Mouse (Mus musculus) embryonic facial prominence, embryonic 11.5 days (tissue): ENCODE measurements at regions not wholly inside any gene's neighbourhood (a gene's known extent, or its start where the extent isn't known, plus 50 kb on each side); places are given as distances from the start of the nearest gene placed in this dataset.

Experiments
- ATAC-seq: fragments of 200-750 bp; cut with Nextera tagmentation; replicated peaks from 2 replicates; pipeline ENCODE4 v1.8.0; 2017; ENCODE audit warnings: low read depth; ENCODE audit not compliant: insufficient number of reproducible peaks, low FRiP score, low TSS enrichment
- DNase-seq: peaks from one replicate; pipeline ENCODE4 v3.0.0-alpha.2; 2015; ENCODE audit warnings: low spot score
- H3K27ac ChIP-seq: fragments of 300-500 bp; sonication (generic); replicated peaks from 2 replicates; pipeline ENCODE4 v1.5.1; 2014; ENCODE audit warnings: mild to moderate bottlenecking, low read depth, low read length, control low read depth
- H3K27me3 ChIP-seq: fragments of 300-500 bp; sonication (generic); 2 replicates; pipeline ENCODE4 v1.6.1; 2014; ENCODE audit warnings: mild to moderate bottlenecking, low read length, moderate library complexity, mixed read lengths; ENCODE audit not compliant: control insufficient read depth, insufficient read depth
- H3K36me3 ChIP-seq: fragments of 300-500 bp; sonication (generic); replicated peaks from 2 replicates; pipeline ENCODE4 v1.6.1; 2014; ENCODE audit warnings: low read depth, mild to moderate bottlenecking, low read length, moderate library complexity, mixed read lengths; ENCODE audit not compliant: control insufficient read depth, insufficient read depth
- H3K4me1 ChIP-seq: fragments of 300-500 bp; sonication (generic); 2 replicates; pipeline ENCODE4 v1.6.1; 2014; ENCODE audit warnings: low read length, mixed read lengths; ENCODE audit not compliant: control insufficient read depth, insufficient read depth
- H3K4me2 ChIP-seq: fragments of 300-500 bp; sonication (generic); 2 replicates; pipeline ENCODE4 v1.6.1; 2014; ENCODE audit warnings: low read depth, mild to moderate bottlenecking, control low read depth, low read length, moderate library complexity
- H3K4me3 ChIP-seq: fragments of 300-500 bp; sonication (generic); 2 replicates; pipeline ENCODE4 v1.5.1; 2014; ENCODE audit warnings: low read depth, low read length, control low read depth
- H3K9ac ChIP-seq: fragments of 300-500 bp; sonication (generic); replicated peaks from 2 replicates; pipeline ENCODE4 v1.6.1; 2014; ENCODE audit warnings: mild to moderate bottlenecking, control low read depth, low read length
- H3K9me3 ChIP-seq: fragments of 300-500 bp; sonication (generic); replicated peaks from 2 replicates; pipeline ENCODE4 v1.6.1; 2016; ENCODE audit warnings: mild to moderate bottlenecking, low read length, inconsistent platforms, mixed read lengths; ENCODE audit not compliant: control insufficient read depth
- WGBS: fragments of 180-500 bp; shearing (Covaris S2); extraction: QIAGEN DNeasy Blood & Tissue Kit; methylation state at CpG from one replicate; pipeline ENCODE4 v1.1.7; 2014; 5-methylcytosine and 5-hydroxymethylcytosine counted together

DNA sequence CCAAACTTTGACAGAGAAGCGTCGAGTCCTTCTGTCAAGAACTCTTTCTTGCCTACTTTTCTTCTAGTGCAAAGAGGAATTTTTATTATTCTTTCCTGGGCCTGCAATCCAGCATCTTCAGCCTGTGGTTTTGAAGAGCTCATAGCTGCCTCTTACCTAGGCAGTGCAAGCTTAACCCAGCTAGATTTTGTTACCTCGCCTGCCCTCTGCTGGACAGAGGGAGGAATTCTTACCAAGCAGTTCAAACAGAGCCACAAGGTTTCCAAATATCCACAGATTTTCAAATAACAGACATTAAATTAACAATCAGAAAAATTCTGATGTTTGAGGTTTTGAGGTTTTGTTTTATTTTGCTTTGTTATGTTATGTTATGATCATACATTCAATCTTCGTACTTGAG, 84.1 kb upstream of the Fam204a start:
- Histone ChIP-seq H3K27me3 (no peaks in the 10 kb centered on the region), H3K9me3 (no peaks in the 10 kb centered on the region), H3K36me3 (no peaks in the 10 kb centered on the region), H3K4me2 (no peak overlapping the region), H3K4me1 (no peaks in the 10 kb centered on the region), H3K9ac (no peak overlapping the region), H3K4me3 (no peak overlapping the region), H3K27ac (no peak overlapping the region)
- ATAC-seq (no peak), DNase-seq (peak; percentile 89)
- 21% methylated on average over 4 of the region's 4 CpGs for WGBS

DNA sequence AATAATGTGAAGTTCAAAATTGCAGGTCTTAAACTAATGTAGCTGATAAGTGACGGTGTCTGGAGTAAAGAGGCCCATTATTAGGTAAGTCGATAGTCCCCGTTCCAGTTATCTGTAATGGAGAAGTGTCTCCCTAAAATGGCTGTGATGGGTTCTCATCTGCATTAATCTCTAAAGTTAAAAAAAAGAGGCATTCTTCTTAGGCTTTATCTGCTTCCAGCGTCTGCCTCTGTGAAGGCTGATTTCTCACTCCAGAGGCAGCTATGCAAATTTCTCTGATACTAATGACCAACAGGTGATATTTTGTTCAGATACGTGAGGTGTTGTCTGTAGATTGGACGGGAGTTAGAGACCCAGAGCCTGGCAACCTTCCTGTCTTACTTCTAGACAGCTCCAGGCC, 75.9 kb upstream of the Fam204a start:
- no peak overlapping the region for H3K9ac ChIP-seq
- H3K4me3 ChIP-seq = no peak overlapping the region
- DNase-seq (no peak), ATAC-seq (no peak)
- no peaks in the 10 kb centered on the region for H3K27me3 ChIP-seq
- WGBS = 56% methylated on average over 6 of the region's 6 CpGs
- H3K36me3 ChIP-seq = no peaks in the 10 kb centered on the region
- H3K27ac ChIP-seq = no peak overlapping the region
- H3K9me3 ChIP-seq = no peaks in the 10 kb centered on the region
- no peak overlapping the region for H3K4me2 ChIP-seq
- H3K4me1 ChIP-seq = no peaks in the 10 kb centered on the region

DNA sequence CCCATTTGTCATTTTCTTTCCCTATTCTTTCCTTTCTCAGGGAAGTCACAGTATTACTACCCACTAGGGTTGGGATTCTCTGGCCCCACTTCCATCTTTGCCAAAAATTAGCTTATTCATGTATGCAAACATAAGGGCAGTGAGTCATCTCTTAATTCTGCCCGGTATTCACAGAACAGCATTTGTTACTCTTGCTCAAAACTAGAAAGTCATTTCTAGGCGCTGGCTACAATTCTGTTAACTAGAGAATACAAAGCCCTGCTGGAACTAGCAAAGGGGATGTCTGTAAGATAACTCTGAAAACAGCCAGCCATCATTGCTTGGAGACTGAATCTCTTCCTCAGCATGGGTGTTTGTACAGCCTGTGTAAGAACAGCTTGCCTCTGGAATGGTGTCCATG, 74.4 kb upstream of the Fam204a start:
- Histone ChIP-seq H3K4me2 (no peak overlapping the region), H3K36me3 (no peaks in the 10 kb centered on the region), H3K9ac (no peak overlapping the region), H3K27me3 (no peaks in the 10 kb centered on the region), H3K4me3 (no peak overlapping the region), H3K9me3 (no peaks in the 10 kb centered on the region), H3K27ac (no peak overlapping the region), H3K4me1 (no peaks in the 10 kb centered on the region)
- no peak for ATAC-seq
- WGBS = 89% methylated on average over 2 of the region's 2 CpGs
- DNase-seq = no peak

DNA sequence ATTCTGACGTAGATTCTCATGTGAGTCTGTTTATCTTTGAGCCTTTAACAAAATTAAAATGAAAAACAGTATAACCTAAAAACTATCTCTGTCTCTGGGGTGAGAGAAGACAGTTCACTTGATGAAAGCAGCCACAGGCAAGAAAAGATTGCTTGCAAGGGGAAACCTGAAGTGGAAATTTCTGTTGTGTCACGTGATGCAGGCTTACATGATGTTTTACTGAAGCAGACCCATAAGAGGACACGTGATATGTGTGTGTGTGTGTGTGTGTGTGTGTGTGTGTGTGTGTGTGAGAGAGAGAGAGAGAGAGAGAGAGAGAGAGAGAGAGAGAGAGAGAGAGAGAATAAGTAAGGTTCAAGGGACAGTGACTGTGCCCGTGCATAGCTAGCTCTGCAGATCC, 63.7 kb upstream of the Fam204a start:
- Histone ChIP-seq H3K9me3 (no peaks in the 10 kb centered on the region), H3K36me3 (no peaks in the 10 kb centered on the region), H3K27me3 (no peaks in the 10 kb centered on the region), H3K4me1 (no peaks in the 10 kb centered on the region), H3K27ac (no peak overlapping the region), H3K4me3 (no peak overlapping the region), H3K4me2 (no peak overlapping the region), H3K9ac (no peak overlapping the region)
- no peak for DNase-seq
- ATAC-seq = no peak
- WGBS = 87% methylated on average over 4 of the region's 4 CpGs

DNA sequence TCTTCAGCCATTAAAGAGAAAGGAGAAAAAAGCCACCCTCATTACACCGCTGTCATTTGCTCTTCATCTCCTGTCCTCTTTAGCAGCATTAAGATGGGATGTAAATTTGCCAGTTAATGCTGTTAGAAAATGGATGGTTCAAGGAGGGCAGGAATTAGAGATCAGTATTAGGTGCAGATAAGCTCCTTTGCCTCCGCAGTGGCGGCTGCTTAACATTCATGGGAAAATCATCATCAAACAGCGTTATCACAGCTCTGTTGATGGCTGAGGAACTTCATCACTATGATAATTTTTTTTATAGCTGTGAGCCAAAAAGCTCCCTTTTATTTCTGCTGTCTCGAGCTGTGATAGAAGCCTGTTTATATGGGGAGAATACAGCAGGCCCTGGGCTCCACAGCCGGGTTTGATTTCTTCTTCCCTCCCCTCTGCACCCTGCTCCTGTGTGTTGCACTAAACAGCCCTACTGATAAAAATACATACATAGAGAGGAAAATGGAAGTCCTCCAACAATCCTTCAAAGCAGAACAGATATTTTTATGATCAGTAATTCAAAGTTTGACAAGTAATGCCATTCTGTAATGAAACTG, 60.4 kb upstream of the Fam204a start:
- WGBS = 57% methylated on average over 6 of the region's 6 CpGs
- H3K36me3 ChIP-seq = no peaks in the 10 kb centered on the region
- H3K4me2 ChIP-seq = no peak overlapping the region
- H3K27ac ChIP-seq = no peak overlapping the region
- no peaks in the 10 kb centered on the region for H3K4me1 ChIP-seq
- no peak overlapping the region for H3K4me3 ChIP-seq
- H3K9ac ChIP-seq = no peak overlapping the region
- H3K27me3 ChIP-seq = no peaks in the 10 kb centered on the region
- ATAC-seq (no peak), DNase-seq (no peak)
- no peaks in the 10 kb centered on the region for H3K9me3 ChIP-seq

DNA sequence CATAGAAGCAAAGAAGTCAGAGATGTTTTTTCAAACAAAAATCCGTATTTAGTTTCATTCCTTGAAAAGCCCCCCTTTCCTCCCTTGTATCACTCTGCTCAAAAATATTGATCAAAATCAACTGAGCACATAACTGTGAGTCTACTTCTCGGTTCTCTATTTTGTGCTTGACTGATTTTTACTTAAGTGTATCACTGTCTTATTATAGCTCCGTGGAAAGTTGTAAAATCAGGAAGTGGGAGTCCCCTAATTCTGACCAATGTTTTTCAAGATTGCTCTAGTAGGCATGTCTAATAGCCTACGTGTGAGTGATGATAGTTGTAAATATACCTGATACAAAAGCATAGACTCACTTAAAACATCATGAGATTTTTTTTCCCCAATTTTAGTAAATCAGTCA, 58.4 kb upstream of the Fam204a start:
- Histone ChIP-seq H3K4me3 (no peak overlapping the region), H3K36me3 (no peaks in the 10 kb centered on the region), H3K27me3 (no peaks in the 10 kb centered on the region), H3K4me1 (no peaks in the 10 kb centered on the region), H3K9me3 (no peaks in the 10 kb centered on the region), H3K9ac (no peak overlapping the region), H3K27ac (no peak overlapping the region), H3K4me2 (no peak overlapping the region)
- ATAC-seq (no peak), DNase-seq (no peak)
- WGBS = 83% methylated on average over 4 of the region's 4 CpGs
